Mouse (Mus musculus): Measurements from ENCODE around the gene Slc12a7. TPM values are rescaled to one million over a fixed set of nuclear protein-coding genes. Genes with fewer than 3 reads are reported as not detected.

Gene Slc12a7
- polyA plus RNA-seq, 2 experiments = 7.8 to 9.9 TPM

DNA sequence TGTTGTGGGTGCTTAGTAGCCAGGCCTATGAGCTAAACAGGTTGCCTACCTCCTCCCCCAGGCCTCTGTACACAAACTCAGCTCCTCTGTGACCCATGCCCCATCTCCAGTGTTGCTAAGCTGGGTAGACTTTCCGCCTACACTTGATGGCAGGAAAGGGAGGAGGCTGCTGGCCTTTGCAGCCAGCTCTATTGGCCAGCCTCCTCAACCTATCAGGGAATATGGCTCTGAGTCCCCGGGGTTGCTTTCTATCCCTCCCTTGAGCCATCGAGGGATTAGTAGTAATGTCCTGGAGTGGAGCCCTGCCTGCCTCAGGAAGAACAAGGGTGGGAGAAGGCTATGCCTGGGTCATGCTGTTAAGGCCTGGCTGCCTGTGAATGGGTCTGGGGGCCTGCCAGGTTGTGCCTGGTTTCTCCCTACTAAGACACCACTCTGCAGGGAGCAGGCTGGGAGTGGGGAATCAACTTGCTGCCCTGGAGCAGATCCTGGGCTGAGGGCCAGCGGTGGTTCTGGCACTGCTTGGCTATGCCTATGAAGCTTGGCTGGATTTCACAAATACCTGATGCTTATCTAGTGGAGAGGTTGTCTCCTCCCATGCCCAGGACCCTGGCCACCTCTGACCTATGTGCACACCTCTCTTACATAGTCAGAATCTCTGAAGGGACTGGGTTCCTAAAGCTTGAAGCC lies 40.8 kb downstream of the Slc12a7 start:
- no peak for DNase-seq (ENCODE audit: low read depth in 3 of 3, low spot score in 3 of 3)
- 56% methylated on average over 4 of the region's 4 CpGs for WGBS (ENCODE audit: insufficient replicate concordance)
- no peaks in the 10 kb centered on the region for H3K9me3 ChIP-seq (ENCODE audit: control insufficient read depth, low read length)
- no peak overlapping the region for H3K27ac ChIP-seq
- ATAC-seq (ENCODE audit: insufficient read depth) = peak; percentile 32; the same call in 1 of the 2 replicates
- no peak overlapping the region for H3K9ac ChIP-seq (replicated peaks)
- no peak overlapping the region for H3K4me2 ChIP-seq (ENCODE audit: low read depth)
- H3K27me3 ChIP-seq (ENCODE audit: control insufficient read depth, insufficient read depth, low read length) = no peaks in the 10 kb centered on the region
- H3K4me3 ChIP-seq (ENCODE audit: insufficient read depth in 1 of 2, low read depth in 2 of 2, low read length in 2 of 2) = no peak overlapping the region
- TF ChIP-seq EP300 (IDR thresholded peaks at IDR 0.05; ENCODE audit: low read depth) = no peak
- TF ChIP-seq CTCF (IDR thresholded peaks at IDR 0.05; ENCODE audit: low read depth) = no peak
- H3K36me3 ChIP-seq (replicated peaks; ENCODE audit: control insufficient read depth, insufficient read depth, low read depth) = no peaks in the 10 kb centered on the region
- peaks cover 0 to 32% of the 10 kb centered on the region in 2 experiments; a peak in 2 of 4 replicates for H3K4me1 ChIP-seq (replicated peaks; ENCODE audit: control insufficient read depth in 2 of 2, insufficient read depth in 2 of 2, low read length in 1 of 2)

DNA sequence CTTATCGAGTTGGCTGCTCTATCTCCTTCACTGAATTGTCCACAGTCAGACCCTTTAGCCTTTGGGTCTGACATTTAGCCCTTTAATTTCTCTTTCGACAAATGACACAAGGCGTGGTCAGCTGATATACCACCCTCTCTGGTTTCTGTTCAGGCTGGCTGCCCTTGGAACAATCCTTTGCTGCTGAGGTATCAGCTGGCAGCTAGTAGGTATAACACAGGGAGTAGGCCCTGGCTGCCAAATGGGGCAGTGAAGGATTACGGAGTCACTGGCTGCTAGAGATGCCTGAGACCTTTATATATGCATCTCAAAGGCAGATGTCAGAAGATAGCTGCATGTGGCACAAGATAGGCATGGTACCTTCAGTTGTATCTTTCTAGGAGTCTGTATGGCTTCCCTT lies 42.9 kb downstream of the Slc12a7 start:
- H3K4me1 ChIP-seq (replicated peaks; ENCODE audit: control insufficient read depth in 2 of 2, insufficient read depth in 2 of 2, low read length in 1 of 2) = peaks cover 0 to 18% of the 10 kb centered on the region in 2 experiments; a peak in 2 of 4 replicates
- 56% methylated on average over 4 of the region's 4 CpGs for WGBS (ENCODE audit: insufficient replicate concordance)
- ATAC-seq (ENCODE audit: insufficient read depth) (no peak), DNase-seq (ENCODE audit: low read depth in 3 of 3, low spot score in 3 of 3) (no peak)
- TF ChIP-seq EP300 (IDR thresholded peaks at IDR 0.05; ENCODE audit: low read depth) (no peak), CTCF (IDR thresholded peaks at IDR 0.05; ENCODE audit: low read depth) (no peak)
- no peaks in the 10 kb centered on the region for H3K27me3 ChIP-seq (ENCODE audit: control insufficient read depth, insufficient read depth, low read length)
- no peak overlapping the region for H3K9ac ChIP-seq (replicated peaks)
- no peak overlapping the region for H3K4me3 ChIP-seq (ENCODE audit: insufficient read depth in 1 of 2, low read depth in 2 of 2, low read length in 2 of 2)
- no peak overlapping the region for H3K27ac ChIP-seq
- H3K4me2 ChIP-seq (ENCODE audit: low read depth) = no peak overlapping the region
- H3K36me3 ChIP-seq (replicated peaks; ENCODE audit: control insufficient read depth, insufficient read depth, low read depth) = no peaks in the 10 kb centered on the region
- no peaks in the 10 kb centered on the region for H3K9me3 ChIP-seq (ENCODE audit: control insufficient read depth, low read length)

DNA sequence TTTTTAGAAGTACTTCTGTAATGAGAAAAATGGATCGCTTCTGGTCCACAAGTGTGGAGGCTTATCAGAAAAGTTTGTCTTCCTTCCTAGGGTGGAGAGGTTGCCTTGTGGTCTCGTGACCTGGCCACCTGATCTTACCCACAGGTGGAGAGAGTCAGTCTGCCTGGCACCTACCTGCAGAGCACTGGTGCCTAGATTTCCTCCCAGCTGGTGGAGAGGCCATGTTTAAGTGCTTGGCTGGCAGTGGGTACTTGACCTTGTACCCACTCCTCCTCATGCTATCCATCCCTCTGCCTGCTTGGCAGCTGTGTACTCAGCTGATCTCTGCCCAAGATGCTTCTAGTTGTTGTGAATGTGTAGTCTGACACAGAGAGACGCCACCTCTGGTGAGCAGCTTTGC lies 44.7 kb downstream of the Slc12a7 start:
- ATAC-seq (ENCODE audit: insufficient read depth) = no peak
- 50% methylated on average over 3 of the region's 3 CpGs for WGBS (ENCODE audit: insufficient replicate concordance)

DNA sequence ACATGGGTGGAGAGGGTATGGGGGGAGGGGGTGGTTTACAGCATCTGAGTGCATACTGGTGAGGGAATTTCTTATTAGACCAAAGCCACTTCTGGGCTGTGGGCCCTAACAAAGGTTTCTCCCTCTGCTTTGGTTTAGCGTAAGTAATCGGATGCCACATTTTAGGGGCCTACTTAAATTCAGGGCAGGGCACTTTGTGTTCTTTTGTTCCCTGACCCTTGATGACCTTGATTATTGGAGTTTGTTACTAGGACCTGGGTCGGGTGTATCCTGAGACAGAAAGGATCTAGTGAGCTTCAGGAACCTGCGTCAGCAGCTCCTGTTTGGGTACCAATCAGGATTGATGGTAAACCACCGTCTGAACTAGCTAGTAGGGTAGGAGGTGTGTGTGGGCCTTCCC lies 49.6 kb downstream of the Slc12a7 start:
- 69% methylated on average over 5 of the region's 5 CpGs for WGBS (ENCODE audit: insufficient replicate concordance)
- no peaks in the 10 kb centered on the region for H3K9me3 ChIP-seq (ENCODE audit: control insufficient read depth, low read length)
- no peaks in the 10 kb centered on the region for H3K36me3 ChIP-seq (replicated peaks; ENCODE audit: control insufficient read depth, insufficient read depth, low read depth)
- ATAC-seq (ENCODE audit: insufficient read depth) (no peak), DNase-seq (ENCODE audit: low read depth in 3 of 3, low spot score in 3 of 3) (no peak)
- H3K27me3 ChIP-seq (ENCODE audit: control insufficient read depth, insufficient read depth, low read length) = no peaks in the 10 kb centered on the region
- H3K4me3 ChIP-seq (ENCODE audit: insufficient read depth in 1 of 2, low read depth in 2 of 2, low read length in 2 of 2) = no peak overlapping the region
- no peak overlapping the region for H3K9ac ChIP-seq (replicated peaks)
- H3K27ac ChIP-seq = no peak overlapping the region
- H3K4me2 ChIP-seq (ENCODE audit: low read depth) = no peak overlapping the region
- TF ChIP-seq EP300 (IDR thresholded peaks at IDR 0.05; ENCODE audit: low read depth) (no peak), CTCF (IDR thresholded peaks at IDR 0.05; ENCODE audit: low read depth) (no peak)
- 0 out of 4 replicates have a peak, but pooled peaks cover 0 to 2% of the 10 kb centered on the region in 2 experiments for H3K4me1 ChIP-seq (replicated peaks; ENCODE audit: control insufficient read depth in 2 of 2, insufficient read depth in 2 of 2, low read length in 1 of 2)

More for the DNA sequence above, 44.7 kb downstream of the Slc12a7 start:
- Histone ChIP-seq H3K36me3 (replicated peaks; ENCODE audit: control insufficient read depth, insufficient read depth, low read depth) (no peaks in the 10 kb centered on the region), H3K4me1 (replicated peaks; ENCODE audit: control insufficient read depth in 2 of 2, insufficient read depth in 2 of 2, low read length in 1 of 2) (peaks cover 0 to 13% of the 10 kb centered on the region in 2 experiments; a peak in 1 of 4 replicates), H3K9ac (replicated peaks) (no peak overlapping the region), H3K9me3 (ENCODE audit: control insufficient read depth, low read length) (no peaks in the 10 kb centered on the region), H3K4me3 (ENCODE audit: insufficient read depth in 1 of 2, low read depth in 2 of 2, low read length in 2 of 2) (no peak overlapping the region), H3K27me3 (ENCODE audit: control insufficient read depth, insufficient read depth, low read length) (no peaks in the 10 kb centered on the region), H3K4me2 (ENCODE audit: low read depth) (no peak overlapping the region), H3K27ac (no peak overlapping the region)
- DNase-seq (ENCODE audit: low read depth in 3 of 3, low spot score in 3 of 3) = no peak
- TF ChIP-seq EP300 (IDR thresholded peaks at IDR 0.05; ENCODE audit: low read depth) (no peak), CTCF (IDR thresholded peaks at IDR 0.05; ENCODE audit: low read depth) (no peak)

DNA sequence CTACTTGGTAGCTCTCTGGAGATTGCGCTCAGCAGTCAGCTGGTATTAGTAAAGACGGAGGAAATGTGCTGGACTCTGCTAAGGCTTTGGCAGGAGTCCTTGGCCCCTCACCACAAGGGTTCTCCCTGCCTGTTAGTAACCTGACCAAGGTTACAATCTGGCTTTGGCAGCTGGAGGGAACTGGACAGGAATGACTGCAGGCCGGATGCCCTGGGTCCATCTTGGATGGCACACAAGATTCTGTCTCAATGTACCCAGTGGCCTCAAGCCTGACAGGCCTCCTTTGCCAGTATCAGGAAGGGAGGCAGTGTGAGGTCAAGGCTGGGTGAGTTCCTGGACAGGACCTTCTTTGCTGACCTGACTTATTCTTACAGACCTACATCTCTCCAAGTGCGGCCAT lies 59.3 kb downstream of the Slc12a7 start:
- H3K4me2 ChIP-seq (ENCODE audit: low read depth) = no peak overlapping the region
- H3K27ac ChIP-seq = no peak overlapping the region
- no peaks in the 10 kb centered on the region for H3K4me1 ChIP-seq (replicated peaks; ENCODE audit: control insufficient read depth in 2 of 2, insufficient read depth in 2 of 2, low read length in 1 of 2)
- TF ChIP-seq CTCF (IDR thresholded peaks at IDR 0.05; ENCODE audit: low read depth) (no peak), EP300 (IDR thresholded peaks at IDR 0.05; ENCODE audit: low read depth) (no peak)
- H3K9ac ChIP-seq (replicated peaks) = no peak overlapping the region
- H3K36me3 ChIP-seq (replicated peaks; ENCODE audit: control insufficient read depth, insufficient read depth, low read depth) = no peaks in the 10 kb centered on the region
- DNase-seq (ENCODE audit: low read depth in 3 of 3, low spot score in 3 of 3) (no peak), ATAC-seq (ENCODE audit: insufficient read depth) (no peak)
- no peaks in the 10 kb centered on the region for H3K9me3 ChIP-seq (ENCODE audit: control insufficient read depth, low read length)
- WGBS (ENCODE audit: insufficient replicate concordance) = 83% methylated on average over 4 of the region's 4 CpGs
- H3K27me3 ChIP-seq (ENCODE audit: control insufficient read depth, insufficient read depth, low read length) = no peaks in the 10 kb centered on the region
- H3K4me3 ChIP-seq (ENCODE audit: insufficient read depth in 1 of 2, low read depth in 2 of 2, low read length in 2 of 2) = no peak overlapping the region
